ENCODE assay signal across 12 mouse cellular contexts in the genomic region with DNA sequence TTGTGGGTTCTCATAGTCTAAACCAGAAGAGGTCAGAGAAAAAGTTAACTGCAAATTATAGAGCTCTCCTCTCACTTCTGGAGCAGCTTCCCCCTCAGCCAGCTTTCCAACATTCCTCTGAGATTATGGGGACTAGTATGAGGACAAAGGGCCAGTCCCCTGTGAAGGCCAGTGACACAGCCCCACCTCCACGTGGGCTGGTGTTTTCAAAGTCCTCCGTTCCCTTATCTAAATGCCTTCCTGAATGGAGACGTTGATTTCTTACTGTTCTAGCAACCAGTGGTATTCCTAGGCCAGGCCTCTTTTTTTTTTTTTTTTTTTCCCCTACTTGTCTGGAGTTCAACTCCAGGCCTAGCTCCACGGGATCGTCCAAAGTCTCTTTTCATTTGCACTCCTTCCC. TPM values are rescaled to one million over a fixed set of nuclear protein-coding genes. Genes with fewer than 3 reads are reported as not detected.
DNase-seq lines count a peak whose midpoint lies in the region; ATAC-seq and TF ChIP-seq lines count a peak whose summit lies in the region.
"Had no signal": no experiment of that assay in that cellular context is flagged by ENCODE, and none has a peak within 500 bp of the region (broad histone marks: within the 10 kb centered on the region; RNA-seq: fewer than 3 reads in every experiment).

No protein-coding gene starts in this region.

- no peaks in the 10 kb centered on the region for H3K27me3 ChIP-seq in kidney, postnatal 0 days (ENCODE audit: insufficient read depth, low read length)
- no peaks in the 10 kb centered on the region for H3K27me3 ChIP-seq in hindbrain, embryonic 13.5 days
- H3K27me3 ChIP-seq: forebrain, embryonic 13.5 days; midbrain, embryonic 12.5 days had no signal

- TF ChIP-seq CTCF in kidney, postnatal 0 days (IDR thresholded peaks at IDR 0.05; ENCODE audit: low read depth), result no peak

- 58% methylated on average over 5 of the region's 5 CpGs for WGBS in kidney, postnatal 0 days
- WGBS in hindbrain, embryonic 13.5 days, result 45% methylated on average over 5 of the region's 5 CpGs

- ATAC-seq in kidney, postnatal 0 days (replicated peaks; ENCODE audit: low FRiP score, low read depth), result no peak
- ATAC-seq in hindbrain, embryonic 13.5 days (ENCODE audit: low FRiP score), result no peak
- ATAC-seq: forebrain, embryonic 13.5 days had no signal

- no peaks in the 10 kb centered on the region for H3K9me3 ChIP-seq in kidney, postnatal 0 days (replicated peaks; ENCODE audit: low read length)
- no peaks in the 10 kb centered on the region for H3K9me3 ChIP-seq in hindbrain, embryonic 13.5 days
- H3K9me3 ChIP-seq: forebrain, embryonic 13.5 days; limb, embryonic 10.5 days; midbrain, embryonic 12.5 days had no signal

- peaks cover 5% of the 10 kb centered on the region; the same call in 1 of the 2 replicates for H3K4me1 ChIP-seq in kidney, postnatal 0 days (replicated peaks; ENCODE audit: insufficient read depth, low read length)
- peaks cover 29% of the 10 kb centered on the region for H3K4me1 ChIP-seq in hindbrain, embryonic 13.5 days (replicated peaks)

- no peaks in the 10 kb centered on the region for H3K36me3 ChIP-seq in kidney, postnatal 0 days (ENCODE audit: insufficient read depth, low read length)
- H3K36me3 ChIP-seq in hindbrain, embryonic 13.5 days, result no peaks in the 10 kb centered on the region
- H3K36me3 ChIP-seq: midbrain, embryonic 12.5 days had no signal

- no peak overlapping the region for H3K4me2 ChIP-seq in kidney, postnatal 0 days (ENCODE audit: low read length)
- H3K4me2 ChIP-seq in hindbrain, embryonic 13.5 days, result no peak overlapping the region

- H3K9ac ChIP-seq in kidney, postnatal 0 days (ENCODE audit: low read depth, low read length), result no peak overlapping the region
- no peak overlapping the region for H3K9ac ChIP-seq in hindbrain, embryonic 13.5 days
- H3K9ac ChIP-seq: midbrain, embryonic 12.5 days had no signal

- H3K4me3 ChIP-seq in kidney, postnatal 0 days (replicated peaks; ENCODE audit: low read depth, low read length), result no peak overlapping the region
- H3K4me3 ChIP-seq in hindbrain, embryonic 13.5 days, result no peak overlapping the region

- peak overlapping the region; percentile 99 for H3K27ac ChIP-seq in kidney, postnatal 0 days
- H3K27ac ChIP-seq in hindbrain, embryonic 13.5 days, result no peak overlapping the region
- H3K27ac ChIP-seq: forebrain, embryonic 13.5 days had no signal

- DNase-seq in adrenal gland, adult 8-10 months, result peak; percentile 59
- no peak for DNase-seq in adrenal gland, adult 18-20 months (ENCODE audit: low spot score in 2 of 2)
- no peak for DNase-seq in kidney, postnatal 0 days (ENCODE audit: low spot score)
- DNase-seq in kidney, adult 18-20 months, result no peak
- DNase-seq in urinary bladder, adult 2 months (ENCODE audit: low spot score), result peak; percentile 10
- no peak for DNase-seq in urinary bladder, postnatal 25 days (ENCODE audit: low spot score)
- no peak for DNase-seq in layer of hippocampus, adult 18-20 months (ENCODE audit: low spot score in 2 of 2)
- DNase-seq: retina, postnatal 1 day had no signal

RNA-seq across cellular contexts. Expression of gene Chka, which starts 1.5 kb away (rescaled TPM):
- total RNA-seq in adrenal gland, adult 8-10 months (2022), result 100 to 1,000 TPM in 1 of 4 experiments, 10 to 100 TPM in 3; 69.8 to 329 (median 93.5) TPM
- total RNA-seq in adrenal gland, adult 18-20 months (2021), result 100 to 1,000 TPM in 1 of 2 experiments, 10 to 100 TPM in 1; 82.1 to 271 TPM
- 53.0 and 54.7 TPM in 2 replicates for polyA plus RNA-seq in kidney, postnatal 0 days (2015; fragmentation: Nextera tagmentation; extraction: Ambion mirVana)
- 49.2 and 63.0 TPM in 2 replicates for polyA plus RNA-seq in urinary bladder, adult 2 months (2012; rRNA removed)
- total RNA-seq in layer of hippocampus, adult 18-20 months (2021), result 100 to 1,000 TPM in 1 of 2 experiments, 10 to 100 TPM in 1; 85.8 to 106 TPM
- 52.9 TPM in 2 replicates for polyA plus RNA-seq in hindbrain, embryonic 13.5 days (2015; fragmentation: Nextera tagmentation; extraction: Ambion mirVana)

RNA-seq across cellular contexts. Expression of gene Tcirg1, which starts 56.9 kb away (rescaled TPM):
- 100 to 1,000 TPM in 2 of 4 experiments, 10 to 100 TPM in 2; 55.6 to 133 (median 95.0) TPM for total RNA-seq in adrenal gland, adult 8-10 months (2022)
- total RNA-seq in adrenal gland, adult 18-20 months (2021), result 10 to 100 TPM; 66.3 to 84.7 TPM
- 31.4 and 33.0 TPM in 2 replicates for polyA plus RNA-seq in kidney, postnatal 0 days (2015; fragmentation: Nextera tagmentation; extraction: Ambion mirVana)
- 88.3 and 112 TPM in 2 replicates for polyA plus RNA-seq in urinary bladder, adult 2 months (2012; rRNA removed)
- 10 to 100 TPM; 17.4 to 20.6 TPM for total RNA-seq in layer of hippocampus, adult 18-20 months (2021)
- 15.0 and 15.8 TPM in 2 replicates for polyA plus RNA-seq in hindbrain, embryonic 13.5 days (2015; fragmentation: Nextera tagmentation; extraction: Ambion mirVana)

Comparison
In these comparisons a context has a peak if more than half of its experiments do, and no peak if none do; other contexts are left out.
1. DNase-seq: peak in adrenal gland, adult 8-10 months (single experiment) and urinary bladder, adult 2 months (single experiment); none in adrenal gland, adult 18-20 months (0 of 2), kidney, postnatal 0 days (single experiment), kidney, adult 18-20 months (single experiment), urinary bladder, postnatal 25 days (single experiment) and layer of hippocampus, adult 18-20 months (0 of 2).